Mouse (Mus musculus) G1E (cell line): ENCODE data around the gene Hbq1a.

Experiments used
- CTCF ChIP-seq: IDR thresholded peaks from 2 replicates; pipeline ENCODE4 v1.5.1; 2012; ENCODE audit warnings: low read depth, low read length, inconsistent platforms, mixed read lengths
- POLR2AphosphoS5 ChIP-seq: IDR thresholded peaks from 2 replicates; pipeline ENCODE4 v1.6.1; 2012; ENCODE audit warnings: low read depth, low read length, inconsistent platforms; ENCODE audit not compliant: insufficient replicate concordance
- TAL1 ChIP-seq: conservative IDR thresholded peaks from 2 replicates; pipeline ENCODE4 v1.6.1; 2012; ENCODE audit warnings: low read depth, low read length, inconsistent platforms, mixed read lengths

- TF ChIP-seq CTCF, result no peak
- no peak for TF ChIP-seq POLR2AphosphoS5
- TF ChIP-seq TAL1, result peak; percentile 95
These were observed 34.6 kb upstream of the Hbq1a start for GRCm38 (mm10) chr11:32265117-32265738.
